Mouse (Mus musculus): ENCODE measurements around the gene Gm21812. TPM values are rescaled to one million over a fixed set of nuclear protein-coding genes. Genes with fewer than 3 reads are reported as not detected.

Gm21812 gene
- polyA plus RNA-seq (2017; shearing (Covaris generic)): not detected

DNA sequence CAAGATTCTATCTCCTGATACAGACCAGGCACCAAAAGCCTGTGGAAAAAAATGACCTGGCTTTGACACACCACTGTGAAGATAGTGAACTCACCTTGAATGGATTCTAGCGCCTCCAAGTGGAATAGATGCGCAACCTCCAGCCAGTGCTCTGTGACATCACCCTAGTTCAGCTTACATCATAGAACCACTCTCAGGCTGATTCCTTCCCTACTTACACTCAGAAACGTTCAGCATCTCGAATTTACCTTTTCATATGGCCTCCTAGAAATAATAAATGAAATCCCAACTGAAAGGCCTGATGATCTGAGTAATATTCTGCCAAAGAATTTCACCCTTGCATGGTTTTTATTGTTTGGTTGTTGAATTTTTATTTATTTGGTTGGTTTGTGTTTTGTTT, at the start of gene Gm21812:
Gene Gm21812, minus strand, starts transcription at position 101 of the 400 bp plus-strand sequence.

Other genes starting within 250 kb of the Gm21812 start
- not detected for gene Gm21292, start 213.3 kb downstream of the Gm21812 start, polyA plus RNA-seq (2017; shearing (Covaris generic))
- gene Gm21721, start 145.0 kb downstream of the Gm21812 start, polyA plus RNA-seq (2017; shearing (Covaris generic)): not detected
- gene Gm21874, start 69.0 kb upstream of the Gm21812 start, polyA plus RNA-seq (2017; shearing (Covaris generic)): not detected

Measured in activated CD4-positive, CD25-positive, alpha-beta regulatory T cell, adult 9 weeks (primary cell).